Mouse (Mus musculus) adrenal gland, adult 18-20 months (tissue): Measurements from ENCODE around the gene Ppp1r9a. TPM values are rescaled to one million over a fixed set of nuclear protein-coding genes. Genes with fewer than 3 reads are reported as not detected.
A peak's percentile ranks its signal among the peaks of the same experiment; 100 is the strongest.

Experiments used
- DNase-seq, 2 experiments: peaks; one replicate each; pipeline ENCODE4 v3.0.0; 2021 to 2022; ENCODE audit warnings: low spot score in 2 of 2
- total RNA-seq, 2 experiments: library from RNA; stranded (reverse); gene quantifications; 1 replicate in 1 of 2; 2 replicates in 1 of 2; pipeline ENCODE4 v1.2.3; 2021

The Ppp1r9a gene
- total RNA-seq, 2 experiments from 2014 or later = 34.7 to 41.8 TPM

GRCm38 (mm10) chr6:5005491-5006275 is 103.0 kb downstream of the Ppp1r9a start:
- peak in 1 of 2 experiments; percentile 7 for DNase-seq

- DNase-seq = no peak
These were observed 103.7 kb downstream of the Ppp1r9a start for GRCm38 (mm10) chr6:5006283-5006946.

GRCm38 (mm10) chr6:5008166-5008565 is 105.4 kb downstream of the Ppp1r9a start:
- no peak for DNase-seq

- DNase-seq = no peak
These were observed 105.9 kb downstream of the Ppp1r9a start for GRCm38 (mm10) chr6:5008603-5009002.

- DNase-seq = no peak
These were observed 108.1 kb downstream of the Ppp1r9a start for GRCm38 (mm10) chr6:5010553-5011416.

- no peak for DNase-seq
These were observed 110.1 kb downstream of the Ppp1r9a start for GRCm38 (mm10) chr6:5012794-5013193.

GRCm38 (mm10) chr6:5014567-5014966 is 111.8 kb downstream of the Ppp1r9a start:
- no peak for DNase-seq

GRCm38 (mm10) chr6:5015173-5015572 is 112.5 kb downstream of the Ppp1r9a start:
- DNase-seq = no peak

GRCm38 (mm10) chr6:5017945-5018511 is 115.3 kb downstream of the Ppp1r9a start:
- no peak for DNase-seq

- DNase-seq = no peak
These were observed 116.5 kb downstream of the Ppp1r9a start for GRCm38 (mm10) chr6:5019208-5019607.

GRCm38 (mm10) chr6:5019969-5020368 is 117.3 kb downstream of the Ppp1r9a start:
- no peak for DNase-seq

GRCm38 (mm10) chr6:5020510-5020909 is 117.8 kb downstream of the Ppp1r9a start:
- no peak for DNase-seq

GRCm38 (mm10) chr6:5022677-5023076 is 120.0 kb downstream of the Ppp1r9a start:
- DNase-seq = no peak

GRCm38 (mm10) chr6:5024893-5025292 is 122.2 kb downstream of the Ppp1r9a start:
- no peak for DNase-seq

- no peak for DNase-seq
These were observed 124.1 kb downstream of the Ppp1r9a start for GRCm38 (mm10) chr6:5026772-5027171.

- DNase-seq = no peak
These were observed 124.5 kb downstream of the Ppp1r9a start for GRCm38 (mm10) chr6:5027213-5027612.

GRCm38 (mm10) chr6:5027801-5028200 is 125.1 kb downstream of the Ppp1r9a start:
- DNase-seq = no peak

- no peak for DNase-seq
These were observed 126.6 kb downstream of the Ppp1r9a start for GRCm38 (mm10) chr6:5029205-5029927.

- DNase-seq = no peak
These were observed 127.2 kb downstream of the Ppp1r9a start for GRCm38 (mm10) chr6:5029956-5030355.

- no peak for DNase-seq
These were observed 130.4 kb downstream of the Ppp1r9a start for GRCm38 (mm10) chr6:5032986-5033633.
